Mouse (Mus musculus): ENCODE measurements at regions not wholly inside any gene's neighbourhood (a gene's known extent, or its start where the extent isn't known, plus 50 kb on each side); places are given as distances from the start of the nearest gene placed in this dataset.
A peak's percentile ranks its signal among the peaks of the same experiment; 100 is the strongest.
"Not testable (repeated sequence)": the region's sequence is repeated elsewhere in the genome, so short reads cannot be mapped to it uniquely, and the experiment has no call there.

- H3K36me3 ChIP-seq (ENCODE audit: control insufficient read depth, insufficient read depth, low read length); DNase-seq (ENCODE audit: low spot score); H3K4me1 ChIP-seq (replicated peaks; ENCODE audit: control insufficient read depth, insufficient read depth, low read length); ATAC-seq (replicated peaks; ENCODE audit: low FRiP score, low TSS enrichment, low read depth); H3K27me3 ChIP-seq (replicated peaks; ENCODE audit: control insufficient read depth, insufficient read depth, low read length); H3K27ac ChIP-seq (ENCODE audit: low read depth); H3K4me3 ChIP-seq (ENCODE audit: low read depth, low read length); H3K9me3 ChIP-seq (ENCODE audit: control insufficient read depth, low read length); H3K4me2 ChIP-seq (ENCODE audit: low read length); H3K9ac ChIP-seq (ENCODE audit: low read length): not testable (repeated sequence)
- 85% methylated on average over 3 of the region's 3 CpGs for WGBS
Observed at GRCm38 (mm10) chr14:53080556-53080955, 585.0 kb upstream of the Olfr1507 start.

- ATAC-seq (replicated peaks; ENCODE audit: low FRiP score, low TSS enrichment, low read depth); H3K27ac ChIP-seq (ENCODE audit: low read depth); H3K9me3 ChIP-seq (ENCODE audit: control insufficient read depth, low read length); H3K36me3 ChIP-seq (ENCODE audit: control insufficient read depth, insufficient read depth, low read length); H3K9ac ChIP-seq (ENCODE audit: low read length); H3K27me3 ChIP-seq (replicated peaks; ENCODE audit: control insufficient read depth, insufficient read depth, low read length); H3K4me1 ChIP-seq (replicated peaks; ENCODE audit: control insufficient read depth, insufficient read depth, low read length); H3K4me3 ChIP-seq (ENCODE audit: low read depth, low read length); H3K4me2 ChIP-seq (ENCODE audit: low read length); DNase-seq (ENCODE audit: low spot score): not testable (repeated sequence)
- 71% methylated on average over 2 of the region's 2 CpGs for WGBS
Observed at GRCm38 (mm10) chr14:53075937-53076336, 580.4 kb upstream of the Olfr1507 start.

DNA sequence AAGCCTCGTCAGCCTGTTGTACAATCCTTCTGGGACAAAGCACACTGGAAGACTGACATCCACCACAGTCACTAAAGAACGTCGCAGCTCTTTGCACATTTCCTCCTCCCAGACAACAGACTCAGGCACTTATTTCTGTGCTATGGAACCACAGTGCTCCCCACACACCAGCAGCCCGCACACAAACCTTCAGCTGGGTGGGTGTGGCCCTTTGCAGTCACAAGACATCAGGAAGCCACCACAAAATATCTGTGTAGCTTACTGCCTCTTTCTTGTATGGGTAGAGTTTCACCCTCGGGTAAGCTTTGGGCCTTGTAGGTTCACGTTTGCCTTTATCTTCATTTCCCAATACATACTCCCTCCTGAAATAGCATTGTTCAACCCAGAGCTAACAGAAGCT is 577.6 kb upstream of the Olfr1507 start:
- H3K27me3 ChIP-seq (replicated peaks; ENCODE audit: control insufficient read depth, insufficient read depth, low read length); H3K4me3 ChIP-seq (ENCODE audit: low read depth, low read length); H3K4me1 ChIP-seq (replicated peaks; ENCODE audit: control insufficient read depth, insufficient read depth, low read length); H3K4me2 ChIP-seq (ENCODE audit: low read length); H3K9me3 ChIP-seq (ENCODE audit: control insufficient read depth, low read length); H3K9ac ChIP-seq (ENCODE audit: low read length); DNase-seq (ENCODE audit: low spot score); ATAC-seq (replicated peaks; ENCODE audit: low FRiP score, low TSS enrichment, low read depth); H3K27ac ChIP-seq (ENCODE audit: low read depth); H3K36me3 ChIP-seq (ENCODE audit: control insufficient read depth, insufficient read depth, low read length): not testable (repeated sequence)
- 75% methylated on average over 6 of the region's 6 CpGs for WGBS

GRCm38 (mm10) chr14:53072502-53072901 is 577.0 kb upstream of the Olfr1507 start:
- WGBS = no CpG with 5 or more reads among the region's 1 CpGs
- ATAC-seq (replicated peaks; ENCODE audit: low FRiP score, low TSS enrichment, low read depth); DNase-seq (ENCODE audit: low spot score); H3K27me3 ChIP-seq (replicated peaks; ENCODE audit: control insufficient read depth, insufficient read depth, low read length); H3K27ac ChIP-seq (ENCODE audit: low read depth); H3K4me1 ChIP-seq (replicated peaks; ENCODE audit: control insufficient read depth, insufficient read depth, low read length); H3K4me2 ChIP-seq (ENCODE audit: low read length); H3K4me3 ChIP-seq (ENCODE audit: low read depth, low read length); H3K9me3 ChIP-seq (ENCODE audit: control insufficient read depth, low read length); H3K9ac ChIP-seq (ENCODE audit: low read length); H3K36me3 ChIP-seq (ENCODE audit: control insufficient read depth, insufficient read depth, low read length): not testable (repeated sequence)

DNA sequence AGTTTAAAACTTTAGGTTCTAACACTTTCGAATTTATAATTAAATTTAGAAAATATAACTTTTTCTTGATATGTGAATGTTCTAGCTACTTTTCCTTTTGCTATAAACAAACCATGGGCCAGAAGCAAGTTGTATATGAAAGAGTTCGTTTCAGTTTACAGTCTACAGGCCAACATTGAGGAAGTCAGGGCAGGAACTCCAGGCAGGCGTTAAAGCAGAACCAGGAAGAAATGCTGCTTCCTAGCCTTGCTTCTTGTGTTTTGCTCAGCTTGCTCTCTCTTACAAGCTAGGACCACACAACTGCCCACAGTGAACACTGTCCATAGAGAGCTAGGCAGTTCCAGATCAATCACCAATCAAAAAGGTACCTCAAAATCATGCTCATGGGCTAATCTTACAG is 558.9 kb upstream of the Olfr1507 start:
- H3K9ac ChIP-seq (ENCODE audit: low read length); H3K36me3 ChIP-seq (ENCODE audit: control insufficient read depth, insufficient read depth, low read length); DNase-seq (ENCODE audit: low spot score); H3K4me1 ChIP-seq (replicated peaks; ENCODE audit: control insufficient read depth, insufficient read depth, low read length); H3K27ac ChIP-seq (ENCODE audit: low read depth); ATAC-seq (replicated peaks; ENCODE audit: low FRiP score, low TSS enrichment, low read depth); H3K27me3 ChIP-seq (replicated peaks; ENCODE audit: control insufficient read depth, insufficient read depth, low read length); H3K9me3 ChIP-seq (ENCODE audit: control insufficient read depth, low read length); H3K4me3 ChIP-seq (ENCODE audit: low read depth, low read length); H3K4me2 ChIP-seq (ENCODE audit: low read length): not testable (repeated sequence)
- 19% methylated on average over 1 of the region's 3 CpGs for WGBS

- not testable (repeated sequence) for H3K4me1 ChIP-seq (replicated peaks; ENCODE audit: control insufficient read depth, insufficient read depth, low read length); H3K9me3 ChIP-seq (ENCODE audit: control insufficient read depth, low read length); H3K27ac ChIP-seq (ENCODE audit: low read depth); H3K36me3 ChIP-seq (ENCODE audit: control insufficient read depth, insufficient read depth, low read length); H3K4me3 ChIP-seq (ENCODE audit: low read depth, low read length); ATAC-seq (replicated peaks; ENCODE audit: low FRiP score, low TSS enrichment, low read depth); H3K27me3 ChIP-seq (replicated peaks; ENCODE audit: control insufficient read depth, insufficient read depth, low read length); H3K9ac ChIP-seq (ENCODE audit: low read length); H3K4me2 ChIP-seq (ENCODE audit: low read length); DNase-seq (ENCODE audit: low spot score)
- 86% methylated on average over 1 of the region's 3 CpGs for WGBS
Observed at GRCm38 (mm10) chr14:53053465-53054123, 558.0 kb upstream of the Olfr1507 start.

GRCm38 (mm10) chr14:53047683-53048082 is 552.1 kb upstream of the Olfr1507 start:
- H3K4me1 ChIP-seq (replicated peaks; ENCODE audit: control insufficient read depth, insufficient read depth, low read length); ATAC-seq (replicated peaks; ENCODE audit: low FRiP score, low TSS enrichment, low read depth); H3K4me3 ChIP-seq (ENCODE audit: low read depth, low read length); H3K27me3 ChIP-seq (replicated peaks; ENCODE audit: control insufficient read depth, insufficient read depth, low read length); H3K9me3 ChIP-seq (ENCODE audit: control insufficient read depth, low read length); H3K27ac ChIP-seq (ENCODE audit: low read depth); DNase-seq (ENCODE audit: low spot score); H3K36me3 ChIP-seq (ENCODE audit: control insufficient read depth, insufficient read depth, low read length); H3K4me2 ChIP-seq (ENCODE audit: low read length); H3K9ac ChIP-seq (ENCODE audit: low read length): not testable (repeated sequence)
- WGBS = 98% methylated on average over 3 of the region's 3 CpGs

DNA sequence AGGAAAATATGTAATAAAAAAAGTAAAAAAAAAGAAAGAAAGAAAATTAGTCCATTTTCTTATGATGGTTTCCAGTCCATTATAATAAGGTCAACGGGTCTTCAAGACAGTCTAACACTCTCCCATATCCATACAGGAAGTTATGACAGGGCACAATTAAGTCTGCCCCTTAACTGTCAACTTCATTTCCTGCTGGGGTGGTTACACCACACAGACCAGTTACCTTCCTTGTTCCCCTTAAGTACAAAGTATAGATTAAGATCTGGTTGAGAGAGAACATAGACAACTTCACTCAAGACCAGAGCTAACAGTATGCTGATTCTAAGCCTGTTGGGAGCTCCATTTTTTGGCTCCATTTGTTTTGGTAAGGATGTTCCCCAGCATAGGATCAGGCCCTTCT is 551.4 kb upstream of the Olfr1507 start:
- H3K27ac ChIP-seq (ENCODE audit: low read depth); DNase-seq (ENCODE audit: low spot score); H3K4me1 ChIP-seq (replicated peaks; ENCODE audit: control insufficient read depth, insufficient read depth, low read length); H3K9ac ChIP-seq (ENCODE audit: low read length); H3K4me2 ChIP-seq (ENCODE audit: low read length); ATAC-seq (replicated peaks; ENCODE audit: low FRiP score, low TSS enrichment, low read depth); H3K9me3 ChIP-seq (ENCODE audit: control insufficient read depth, low read length); H3K4me3 ChIP-seq (ENCODE audit: low read depth, low read length); H3K36me3 ChIP-seq (ENCODE audit: control insufficient read depth, insufficient read depth, low read length); H3K27me3 ChIP-seq (replicated peaks; ENCODE audit: control insufficient read depth, insufficient read depth, low read length): not testable (repeated sequence)
- WGBS = 88% methylated on average over 1 of the region's 1 CpGs

- ATAC-seq (replicated peaks; ENCODE audit: low FRiP score, low TSS enrichment, low read depth); H3K27ac ChIP-seq (ENCODE audit: low read depth); H3K36me3 ChIP-seq (ENCODE audit: control insufficient read depth, insufficient read depth, low read length); H3K27me3 ChIP-seq (replicated peaks; ENCODE audit: control insufficient read depth, insufficient read depth, low read length); H3K9ac ChIP-seq (ENCODE audit: low read length); H3K4me3 ChIP-seq (ENCODE audit: low read depth, low read length); H3K4me1 ChIP-seq (replicated peaks; ENCODE audit: control insufficient read depth, insufficient read depth, low read length); H3K9me3 ChIP-seq (ENCODE audit: control insufficient read depth, low read length); H3K4me2 ChIP-seq (ENCODE audit: low read length): not testable (repeated sequence)
- DNase-seq (ENCODE audit: low spot score) = peak; percentile 53
- WGBS = 75% methylated on average over 3 of the region's 3 CpGs
Observed at GRCm38 (mm10) chr14:53045331-53045730, 549.8 kb upstream of the Olfr1507 start.

All from intestine, embryonic 14.5 days (tissue).